7 mouse cellular contexts compared by ENCODE assay signal in the genomic region with DNA sequence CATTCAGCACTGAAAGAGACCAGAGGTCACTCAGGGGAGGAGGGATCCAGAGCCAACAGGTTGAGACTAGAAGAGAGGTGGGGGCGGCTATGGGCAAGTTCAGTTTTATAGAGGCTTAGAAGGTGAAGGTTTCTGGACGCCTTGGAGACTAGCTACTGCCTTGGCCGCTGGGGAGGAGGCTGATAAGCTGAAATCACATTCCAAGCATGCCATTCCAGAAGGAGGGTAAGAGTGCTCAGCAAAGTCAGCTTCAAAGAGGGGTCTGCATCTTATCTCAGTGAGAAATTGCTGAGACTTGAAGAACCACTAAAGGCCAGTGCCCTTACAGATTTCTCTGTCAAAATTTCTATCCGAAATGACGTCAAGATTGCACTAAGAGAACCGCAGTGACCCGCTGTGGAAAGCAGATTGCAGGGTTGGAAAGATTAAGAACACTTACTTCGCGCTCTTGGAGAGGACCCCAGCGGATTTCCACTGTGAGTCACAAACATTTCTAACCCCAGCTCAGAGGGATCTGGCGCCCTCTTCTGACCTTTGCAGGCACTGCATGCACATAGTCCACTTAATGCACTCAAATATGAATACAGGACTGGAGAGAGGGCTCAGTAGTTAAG.
A peak's percentile ranks its signal among the peaks of the same experiment; 100 is the strongest.
DNase-seq lines count a peak whose midpoint lies in the region; ATAC-seq and TF ChIP-seq lines count a peak whose summit lies in the region.

No protein-coding gene starts in this region.

- no peak overlapping the region for H3K27ac ChIP-seq in MEL (ENCODE audit: control insufficient read depth, low read depth, low read length)
- H3K27ac ChIP-seq in embryonic facial prominence, embryonic 10.5 days (replicated peaks): peak overlapping the region; percentile 66
- peak overlapping the region; percentile 61 for H3K27ac ChIP-seq in heart, embryonic 13.5 days (replicated peaks)
- peak overlapping the region; percentile 60; the same call in 1 of the 2 replicates for H3K27ac ChIP-seq in kidney, postnatal 0 days
- peak overlapping the region; percentile 31; the same call in 1 of the 2 replicates for H3K27ac ChIP-seq in stomach, embryonic 15.5 days

- TF ChIP-seq CTCF in MEL (IDR thresholded peaks at IDR 0.05 in 2 of 3, conservative IDR thresholded peaks at IDR 0.05 in 1 of 3; ENCODE audit: control insufficient read depth in 1 of 3, insufficient read depth in 1 of 3, low read depth in 2 of 3, low read length in 3 of 3, poor library complexity in 1 of 3, severe bottlenecking in 1 of 3): peak; percentile 8 to 28 (median 16); a peak in 5 of 6 replicates
- TF ChIP-seq CTCF in kidney, postnatal 0 days (IDR thresholded peaks at IDR 0.05; ENCODE audit: low read depth): peak; percentile 96

- H3K4me2 ChIP-seq in heart, embryonic 13.5 days: peak overlapping the region; percentile 37
- peak overlapping the region; percentile 23; the same call in 1 of the 2 replicates for H3K4me2 ChIP-seq in kidney, postnatal 0 days (ENCODE audit: low read length)
- 0 out of 2 replicates have a peak overlapping the region, but pooled peaks have one; percentile 5 for H3K4me2 ChIP-seq in stomach, embryonic 15.5 days

- H3K4me3 ChIP-seq in MEL (ENCODE audit: control insufficient read depth in 1 of 2, insufficient read depth in 1 of 2, low read depth in 2 of 2, low read length in 2 of 2): no peak overlapping the region
- H3K4me3 ChIP-seq in embryonic facial prominence, embryonic 10.5 days: no peak overlapping the region
- H3K4me3 ChIP-seq in heart, embryonic 13.5 days: no peak overlapping the region
- no peak overlapping the region for H3K4me3 ChIP-seq in kidney, postnatal 0 days (replicated peaks; ENCODE audit: low read depth, low read length)
- no peak overlapping the region for H3K4me3 ChIP-seq in stomach, embryonic 15.5 days (replicated peaks)

- no peak for TF ChIP-seq POLR2A in MEL (IDR thresholded peaks at IDR 0.05; ENCODE audit: control insufficient read depth in 1 of 2, insufficient read depth in 1 of 2, low read depth in 1 of 2, low read length in 2 of 2, poor library complexity in 1 of 2)

- TF ChIP-seq RAD21 in MEL (IDR thresholded peaks at IDR 0.05; ENCODE audit: low read depth, low read length): no peak

- no peaks in the 10 kb centered on the region for H3K36me3 ChIP-seq in MEL (ENCODE audit: control insufficient read depth in 1 of 2, insufficient read depth in 2 of 2, low read length in 2 of 2)
- no peaks in the 10 kb centered on the region for H3K36me3 ChIP-seq in embryonic facial prominence, embryonic 10.5 days (replicated peaks)
- H3K36me3 ChIP-seq in heart, embryonic 13.5 days: no peaks in the 10 kb centered on the region
- H3K36me3 ChIP-seq in kidney, postnatal 0 days (ENCODE audit: insufficient read depth, low read length): no peaks in the 10 kb centered on the region
- no peaks in the 10 kb centered on the region for H3K36me3 ChIP-seq in stomach, embryonic 15.5 days

- H3K9ac ChIP-seq in MEL (ENCODE audit: control insufficient read depth, low read depth, low read length, poor library complexity, severe bottlenecking): no peak overlapping the region
- no peak overlapping the region for H3K9ac ChIP-seq in heart, embryonic 13.5 days
- H3K9ac ChIP-seq in kidney, postnatal 0 days (ENCODE audit: low read depth, low read length): no peak overlapping the region
- H3K9ac ChIP-seq in stomach, embryonic 15.5 days: no peak overlapping the region

- H3K9me3 ChIP-seq in MEL (replicated peaks; ENCODE audit: insufficient read depth, low read length): no peaks in the 10 kb centered on the region
- no peaks in the 10 kb centered on the region for H3K9me3 ChIP-seq in embryonic facial prominence, embryonic 10.5 days
- H3K9me3 ChIP-seq in heart, embryonic 13.5 days: no peaks in the 10 kb centered on the region
- no peaks in the 10 kb centered on the region for H3K9me3 ChIP-seq in kidney, postnatal 0 days (replicated peaks; ENCODE audit: low read length)
- no peaks in the 10 kb centered on the region for H3K9me3 ChIP-seq in stomach, embryonic 15.5 days

- no peak for TF ChIP-seq EP300 in MEL (IDR thresholded peaks at IDR 0.05; ENCODE audit: low read depth in 1 of 2, low read length in 2 of 2)

- DNase-seq in MEL (ENCODE audit: low read depth, low spot score): peak; percentile 3
- peak; percentile 88 for DNase-seq in adrenal gland, postnatal 14 days
- peak; percentile 85 for DNase-seq in embryonic facial prominence, embryonic 10.5 days (ENCODE audit: low spot score)
- peak; percentile 94 for DNase-seq in kidney, postnatal 0 days (ENCODE audit: low spot score)
- peak; percentile 91 for DNase-seq in lung, postnatal 10 days

- H3K27me3 ChIP-seq in MEL (ENCODE audit: control insufficient read depth in 1 of 2, insufficient read depth in 2 of 2, low read length in 2 of 2): no peaks in the 10 kb centered on the region
- H3K27me3 ChIP-seq in embryonic facial prominence, embryonic 10.5 days (replicated peaks; ENCODE audit: low read depth, poor library complexity, severe bottlenecking): no peaks in the 10 kb centered on the region
- 0 out of 2 replicates have a peak, but pooled peaks cover 8% of the 10 kb centered on the region for H3K27me3 ChIP-seq in heart, embryonic 13.5 days (replicated peaks)
- H3K27me3 ChIP-seq in kidney, postnatal 0 days (ENCODE audit: insufficient read depth, low read length): no peaks in the 10 kb centered on the region
- H3K27me3 ChIP-seq in stomach, embryonic 15.5 days (replicated peaks): no peaks in the 10 kb centered on the region

- WGBS in embryonic facial prominence, embryonic 10.5 days: 11% methylated on average over 11 of the region's 11 CpGs
- WGBS in heart, embryonic 13.5 days: 3% methylated on average over 11 of the region's 11 CpGs
- WGBS in kidney, postnatal 0 days: 13% methylated on average over 10 of the region's 11 CpGs
- 12% methylated on average over 11 of the region's 11 CpGs for WGBS in stomach, embryonic 15.5 days

- ATAC-seq in heart, embryonic 13.5 days (ENCODE audit: extremely low read depth, insufficient number of reproducible peaks, low FRiP score, low TSS enrichment): no peak; the same call in 1 of the 2 replicates
- ATAC-seq in kidney, postnatal 0 days (replicated peaks; ENCODE audit: low FRiP score, low read depth): peak; percentile 50
- peak; percentile 44; the same call in 1 of the 2 replicates for ATAC-seq in stomach, embryonic 15.5 days (ENCODE audit: insufficient read depth, low FRiP score, low read depth)

- H3K4me1 ChIP-seq in MEL (ENCODE audit: control insufficient read depth in 1 of 2, insufficient read depth in 2 of 2, low read length in 2 of 2): no peaks in the 10 kb centered on the region
- H3K4me1 ChIP-seq in embryonic facial prominence, embryonic 10.5 days: peaks cover 56% of the 10 kb centered on the region
- peaks cover 47% of the 10 kb centered on the region for H3K4me1 ChIP-seq in heart, embryonic 13.5 days
- peaks cover 5% of the 10 kb centered on the region for H3K4me1 ChIP-seq in kidney, postnatal 0 days (replicated peaks; ENCODE audit: insufficient read depth, low read length)
- peaks cover 10% of the 10 kb centered on the region; the same call in 1 of the 2 replicates for H3K4me1 ChIP-seq in stomach, embryonic 15.5 days

- H3K79me2 ChIP-seq in MEL (ENCODE audit: control insufficient read depth, insufficient read depth, low read length, poor library complexity): no peaks in the 10 kb centered on the region

TF ChIP-seq in MEL, 35 proteins besides CTCF, POLR2A, EP300 and RAD21:
- no peak for TF ChIP-seq NELFE (IDR thresholded peaks at IDR 0.05; ENCODE audit: low read depth, low read length)
- no peak for TF ChIP-seq ZC3H11A (IDR thresholded peaks at IDR 0.05; ENCODE audit: low read depth, low read length)
- TF ChIP-seq GATA1 (IDR thresholded peaks at IDR 0.05; ENCODE audit: low read depth, low read length): no peak
- TF ChIP-seq ZMIZ1 (IDR thresholded peaks at IDR 0.05; ENCODE audit: low read depth, low read length): no peak
- TF ChIP-seq MAFK (IDR thresholded peaks at IDR 0.05; ENCODE audit: borderline replicate concordance, low read depth, low read length): no peak
- TF ChIP-seq POLR2AphosphoS5 (IDR thresholded peaks at IDR 0.05; ENCODE audit: borderline replicate concordance, low read depth, low read length): no peak
- no peak for TF ChIP-seq RCOR1 (IDR thresholded peaks at IDR 0.05; ENCODE audit: low read depth, low read length)
- no peak for TF ChIP-seq NRF1 (IDR thresholded peaks at IDR 0.05; ENCODE audit: insufficient read depth, low read depth, low read length, poor library complexity, severe bottlenecking)
- TF ChIP-seq USF2 (IDR thresholded peaks at IDR 0.05; ENCODE audit: borderline replicate concordance in 1 of 2, insufficient read depth in 1 of 2, low read depth in 1 of 2, low read length in 2 of 2): no peak
- no peak for TF ChIP-seq MEF2A (IDR thresholded peaks at IDR 0.05; ENCODE audit: extremely low read depth, insufficient replicate concordance, low read depth, low read length, poor library complexity, severe bottlenecking)
- no peak for TF ChIP-seq MYB (IDR thresholded peaks at IDR 0.05; ENCODE audit: low read depth, low read length)
- no peak for TF ChIP-seq TBP (IDR thresholded peaks at IDR 0.05; ENCODE audit: low read depth, low read length)
- no peak for TF ChIP-seq KAT2A (conservative IDR thresholded peaks at IDR 0.05; ENCODE audit: low read depth, low read length)

Comparison
In these comparisons a context has a peak if more than half of its experiments do, and no peak if none do; other contexts are left out.
1. DNase-seq: peak in every context shown above with its lines; median percentile 94 in kidney, postnatal 0 days; 91 in lung, postnatal 10 days; 88 in adrenal gland, postnatal 14 days; 85 in embryonic facial prominence, embryonic 10.5 days; 3 in MEL.